Mouse (Mus musculus): ENCODE measurements around the gene Svop. TPM values are rescaled to one million over a fixed set of nuclear protein-coding genes. Genes with fewer than 3 reads are reported as not detected.

The Svop gene
- polyA plus RNA-seq, 1 experiment: 0.04 TPM

DNA sequence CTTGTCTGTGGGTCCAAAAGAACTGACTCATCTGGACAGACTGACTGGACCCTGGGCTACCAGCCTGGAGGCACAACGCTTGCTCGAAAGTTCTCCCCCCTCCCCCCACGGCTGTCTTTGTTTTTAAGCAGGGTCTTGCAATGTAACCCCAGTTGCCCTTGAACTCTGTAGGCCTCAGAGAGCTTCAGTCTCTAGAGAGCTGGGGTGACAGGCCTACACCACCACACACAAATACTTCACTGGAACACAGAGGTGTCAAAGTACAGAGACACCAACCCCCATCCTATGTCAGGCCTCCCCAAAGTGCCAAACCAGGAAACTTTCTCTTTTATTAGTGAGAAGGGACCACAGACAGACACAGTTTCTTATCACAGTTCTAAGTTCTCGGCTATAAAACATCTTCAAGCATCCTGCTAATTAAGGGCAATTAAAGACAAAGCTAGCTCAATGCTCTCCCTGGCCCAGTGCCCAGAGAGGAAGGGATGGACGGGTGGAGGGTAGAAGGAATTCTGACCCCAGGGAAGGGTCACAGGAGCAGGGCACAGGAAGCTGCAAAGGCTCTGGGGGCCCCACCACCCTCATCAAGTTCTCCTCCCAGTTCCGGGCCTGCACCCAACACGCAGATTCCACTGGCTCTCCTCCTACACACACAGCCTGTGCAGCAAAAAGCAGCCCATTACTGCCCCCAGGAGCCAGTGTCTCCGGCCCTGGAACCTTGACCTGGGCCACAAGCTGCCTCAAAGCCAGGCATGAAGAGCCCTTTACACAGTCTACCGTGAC is 105.0 kb downstream of the Svop start:
- Histone ChIP-seq H3K27me3 (ENCODE audit: control insufficient read depth, insufficient read depth, insufficient read length) (no peaks in the 10 kb centered on the region), H3ac (ENCODE audit: control insufficient read depth, insufficient read length, low read depth) (no peak overlapping the region), H3K79me2 (ENCODE audit: control insufficient read depth, insufficient read depth) (no peaks in the 10 kb centered on the region), H3K36me3 (ENCODE audit: control insufficient read depth, insufficient read depth) (peaks cover 4% of the 10 kb centered on the region), H3K79me3 (ENCODE audit: low read depth) (peaks cover 2% of the 10 kb centered on the region), H3K4me3 (ENCODE audit: insufficient read depth, poor library complexity, severe bottlenecking) (no peak overlapping the region)
- TF ChIP-seq CEBPB (IDR thresholded peaks at IDR 0.05; ENCODE audit: low read depth): no peak
- no peak for TF ChIP-seq CTCF (IDR thresholded peaks at IDR 0.05; ENCODE audit: control insufficient read depth, insufficient read depth, insufficient read length)
- no peak for TF ChIP-seq FOSL1 (IDR thresholded peaks at IDR 0.05; ENCODE audit: insufficient read depth, low read length, poor library complexity, severe bottlenecking)
- no peak for TF ChIP-seq MYOG (IDR thresholded peaks at IDR 0.05; ENCODE audit: control insufficient read depth, extremely low read depth, insufficient read length)
- no peak for TF ChIP-seq MYOD1 (IDR thresholded peaks at IDR 0.05; ENCODE audit: control insufficient read depth, insufficient read length, low read depth)
- no peak for TF ChIP-seq USF1 (IDR thresholded peaks at IDR 0.05; ENCODE audit: low read depth)
- no peak for TF ChIP-seq MAX (IDR thresholded peaks at IDR 0.05)

DNA sequence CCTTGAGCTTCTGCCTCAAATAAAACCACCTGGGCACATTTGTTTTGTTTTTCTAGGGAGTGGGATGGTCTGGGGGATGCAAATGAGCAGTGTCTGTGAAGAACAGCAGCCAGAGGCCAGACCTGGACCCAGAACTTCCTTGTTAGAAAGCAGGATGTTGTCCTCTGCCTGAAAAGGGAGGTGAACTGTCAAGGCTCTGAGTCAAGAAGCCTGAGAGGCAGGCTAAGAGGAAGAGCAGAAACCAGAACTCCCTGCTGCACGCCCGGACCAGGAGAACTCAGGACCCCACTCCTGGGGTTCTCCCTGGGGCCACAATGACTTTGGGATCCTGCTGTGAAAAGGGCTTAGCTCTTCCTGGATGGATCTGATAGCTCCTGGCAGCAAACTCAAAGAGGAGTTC is 105.6 kb downstream of the Svop start:
- Histone ChIP-seq H3K4me3 (ENCODE audit: insufficient read depth, poor library complexity, severe bottlenecking) (no peak overlapping the region), H3K79me2 (ENCODE audit: control insufficient read depth, insufficient read depth) (no peaks in the 10 kb centered on the region), H3ac (ENCODE audit: control insufficient read depth, insufficient read length, low read depth) (no peak overlapping the region), H3K27me3 (ENCODE audit: control insufficient read depth, insufficient read depth, insufficient read length) (no peaks in the 10 kb centered on the region), H3K79me3 (ENCODE audit: low read depth) (peaks cover 2% of the 10 kb centered on the region), H3K36me3 (ENCODE audit: control insufficient read depth, insufficient read depth) (peaks cover 4% of the 10 kb centered on the region)
- no peak for TF ChIP-seq MAX (IDR thresholded peaks at IDR 0.05)
- TF ChIP-seq USF1 (IDR thresholded peaks at IDR 0.05; ENCODE audit: low read depth): no peak
- no peak for TF ChIP-seq CEBPB (IDR thresholded peaks at IDR 0.05; ENCODE audit: low read depth)
- no peak for TF ChIP-seq CTCF (IDR thresholded peaks at IDR 0.05; ENCODE audit: control insufficient read depth, insufficient read depth, insufficient read length)
- TF ChIP-seq MYOD1 (IDR thresholded peaks at IDR 0.05; ENCODE audit: control insufficient read depth, insufficient read length, low read depth): no peak
- no peak for TF ChIP-seq MYOG (IDR thresholded peaks at IDR 0.05; ENCODE audit: control insufficient read depth, extremely low read depth, insufficient read length)
- TF ChIP-seq FOSL1 (IDR thresholded peaks at IDR 0.05; ENCODE audit: insufficient read depth, low read length, poor library complexity, severe bottlenecking): no peak

DNA sequence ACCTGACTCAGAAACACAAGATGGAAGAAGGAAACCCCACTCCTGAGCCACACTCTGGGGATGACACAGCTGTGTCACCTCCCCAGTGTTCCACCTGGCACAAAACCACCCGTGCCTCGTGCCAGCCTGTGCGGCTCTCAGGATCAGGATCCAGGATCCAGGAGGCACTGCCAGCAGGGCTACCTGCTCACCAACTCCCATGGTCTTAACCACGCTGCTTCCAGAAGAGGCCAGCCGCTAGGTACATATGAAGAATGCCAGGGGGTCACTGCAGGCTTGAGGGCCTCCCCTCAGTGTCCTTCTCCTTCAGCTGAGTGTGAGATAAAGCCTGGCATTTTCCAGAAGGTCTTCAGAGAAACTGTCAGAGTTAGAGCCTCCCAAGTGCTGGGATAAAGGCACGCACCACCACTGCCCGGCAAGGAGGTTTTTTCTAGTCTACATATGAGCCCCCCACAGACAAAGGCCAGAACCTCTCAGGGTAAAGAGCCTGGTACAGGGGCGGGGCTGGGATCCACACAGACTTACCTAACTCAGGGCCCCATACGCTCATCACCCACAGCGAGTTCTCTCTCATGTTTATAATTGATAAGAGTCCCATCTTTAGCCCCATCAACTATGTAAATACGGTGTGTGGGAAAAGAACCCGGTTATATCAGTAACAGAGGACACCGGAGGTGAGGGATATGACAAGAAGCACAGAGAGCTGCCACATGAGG is 107.2 kb downstream of the Svop start:
- Histone ChIP-seq H3K27me3 (ENCODE audit: control insufficient read depth, insufficient read depth, insufficient read length) (no peaks in the 10 kb centered on the region), H3K79me2 (ENCODE audit: control insufficient read depth, insufficient read depth) (peaks cover 7% of the 10 kb centered on the region), H3K79me3 (ENCODE audit: low read depth) (peaks cover 2% of the 10 kb centered on the region), H3K36me3 (ENCODE audit: control insufficient read depth, insufficient read depth) (peaks cover 4% of the 10 kb centered on the region), H3ac (ENCODE audit: control insufficient read depth, insufficient read length, low read depth) (no peak overlapping the region), H3K4me3 (ENCODE audit: insufficient read depth, poor library complexity, severe bottlenecking) (no peak overlapping the region)
- TF ChIP-seq USF1 (IDR thresholded peaks at IDR 0.05; ENCODE audit: low read depth) (no peak), CEBPB (IDR thresholded peaks at IDR 0.05; ENCODE audit: low read depth) (no peak), MYOG (IDR thresholded peaks at IDR 0.05; ENCODE audit: control insufficient read depth, extremely low read depth, insufficient read length) (no peak), MAX (IDR thresholded peaks at IDR 0.05) (no peak), CTCF (IDR thresholded peaks at IDR 0.05; ENCODE audit: control insufficient read depth, insufficient read depth, insufficient read length) (no peak), MYOD1 (IDR thresholded peaks at IDR 0.05; ENCODE audit: control insufficient read depth, insufficient read length, low read depth) (no peak), FOSL1 (IDR thresholded peaks at IDR 0.05; ENCODE audit: insufficient read depth, low read length, poor library complexity, severe bottlenecking) (no peak)

DNA sequence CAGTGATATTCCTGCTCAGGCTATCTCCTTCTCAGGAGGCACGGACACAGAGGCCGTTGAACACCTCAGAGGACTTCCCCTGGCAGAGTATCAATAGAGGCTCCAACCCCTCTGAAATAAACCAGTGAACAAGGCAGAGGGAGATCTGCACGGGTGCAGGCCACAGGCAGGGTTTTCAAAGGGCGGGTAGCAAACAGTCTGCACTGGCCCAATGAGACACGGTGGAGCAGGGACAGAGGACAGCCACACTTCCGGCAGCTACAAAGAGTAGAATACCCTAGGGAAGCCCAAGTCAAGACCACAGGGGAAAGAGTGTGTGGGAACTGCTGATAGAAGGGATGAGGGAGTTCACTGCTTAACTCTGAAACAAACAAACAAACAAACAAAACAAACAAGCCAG is 107.8 kb downstream of the Svop start:
- H3K79me3 ChIP-seq (ENCODE audit: low read depth): peaks cover under 1% of the 10 kb centered on the region
- no peak overlapping the region for H3ac ChIP-seq (ENCODE audit: control insufficient read depth, insufficient read length, low read depth)
- no peaks in the 10 kb centered on the region for H3K27me3 ChIP-seq (ENCODE audit: control insufficient read depth, insufficient read depth, insufficient read length)
- no peak overlapping the region for H3K4me3 ChIP-seq (ENCODE audit: insufficient read depth, poor library complexity, severe bottlenecking)
- peaks cover 7% of the 10 kb centered on the region for H3K79me2 ChIP-seq (ENCODE audit: control insufficient read depth, insufficient read depth)
- no peaks in the 10 kb centered on the region for H3K36me3 ChIP-seq (ENCODE audit: control insufficient read depth, insufficient read depth)
- TF ChIP-seq MYOG (IDR thresholded peaks at IDR 0.05; ENCODE audit: control insufficient read depth, extremely low read depth, insufficient read length) (no peak), USF1 (IDR thresholded peaks at IDR 0.05; ENCODE audit: low read depth) (no peak), CTCF (IDR thresholded peaks at IDR 0.05; ENCODE audit: control insufficient read depth, insufficient read depth, insufficient read length) (no peak), MAX (IDR thresholded peaks at IDR 0.05) (no peak), CEBPB (IDR thresholded peaks at IDR 0.05; ENCODE audit: low read depth) (no peak), FOSL1 (IDR thresholded peaks at IDR 0.05; ENCODE audit: insufficient read depth, low read length, poor library complexity, severe bottlenecking) (no peak), MYOD1 (IDR thresholded peaks at IDR 0.05; ENCODE audit: control insufficient read depth, insufficient read length, low read depth) (no peak)

DNA sequence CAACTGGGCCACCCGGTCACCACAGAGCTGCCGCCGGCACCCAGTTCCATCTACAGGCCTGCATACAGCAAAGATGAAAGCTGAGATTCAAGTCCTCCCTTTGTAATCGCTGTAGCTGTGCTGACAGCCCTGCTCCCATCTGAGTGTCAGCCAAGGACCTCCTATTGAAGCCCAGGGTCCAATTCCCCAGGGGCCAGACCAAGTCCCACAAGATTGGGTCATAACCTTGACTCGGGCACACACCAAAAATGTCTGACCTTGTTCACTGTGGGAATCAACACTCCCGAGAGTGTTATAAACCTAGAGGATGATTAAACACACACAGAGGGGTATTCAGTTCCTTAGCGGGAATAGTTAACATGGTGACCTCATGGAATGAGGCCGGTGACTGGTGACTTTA is 109.5 kb downstream of the Svop start:
- Histone ChIP-seq H3K36me3 (ENCODE audit: control insufficient read depth, insufficient read depth) (no peaks in the 10 kb centered on the region), H3ac (ENCODE audit: control insufficient read depth, insufficient read length, low read depth) (no peak overlapping the region), H3K79me3 (ENCODE audit: low read depth) (no peaks in the 10 kb centered on the region), H3K27me3 (ENCODE audit: control insufficient read depth, insufficient read depth, insufficient read length) (no peaks in the 10 kb centered on the region), H3K79me2 (ENCODE audit: control insufficient read depth, insufficient read depth) (peaks cover 7% of the 10 kb centered on the region), H3K4me3 (ENCODE audit: insufficient read depth, poor library complexity, severe bottlenecking) (no peak overlapping the region)
- TF ChIP-seq MYOG (IDR thresholded peaks at IDR 0.05; ENCODE audit: control insufficient read depth, extremely low read depth, insufficient read length): no peak
- TF ChIP-seq CTCF (IDR thresholded peaks at IDR 0.05; ENCODE audit: control insufficient read depth, insufficient read depth, insufficient read length): no peak
- TF ChIP-seq USF1 (IDR thresholded peaks at IDR 0.05; ENCODE audit: low read depth): no peak
- no peak for TF ChIP-seq FOSL1 (IDR thresholded peaks at IDR 0.05; ENCODE audit: insufficient read depth, low read length, poor library complexity, severe bottlenecking)
- no peak for TF ChIP-seq MAX (IDR thresholded peaks at IDR 0.05)
- TF ChIP-seq CEBPB (IDR thresholded peaks at IDR 0.05; ENCODE audit: low read depth): no peak
- no peak for TF ChIP-seq MYOD1 (IDR thresholded peaks at IDR 0.05; ENCODE audit: control insufficient read depth, insufficient read length, low read depth)

All from C2C12 (cell line).